Mouse (Mus musculus) cerebellum, postnatal 10 days (tissue): ENCODE results near the gene Gpr146.

Experiments used
- DNase-seq, 2 experiments: peaks; one replicate each; pipeline ENCODE4 v3.0.0; 2021; ENCODE audit warnings: mixed read lengths in 2 of 2

Gpr146 gene

GRCm38 (mm10) chr5:139403692-139404260, 26.3 kb downstream of the Gpr146 start:
- DNase-seq, result no peak

- DNase-seq, result no peak
These were observed 27.4 kb downstream of the Gpr146 start, which contains the start of gene C130050O18Rik for GRCm38 (mm10) chr5:139404801-139405401. C130050O18Rik (plus strand) TSS chr5:139405280.

GRCm38 (mm10) chr5:139405478-139405877, 28.0 kb downstream of the Gpr146 start:
- no peak for DNase-seq

- no peak for DNase-seq
These were observed 28.5 kb downstream of the Gpr146 start for GRCm38 (mm10) chr5:139405953-139406352.

GRCm38 (mm10) chr5:139407121-139407885, 29.8 kb downstream of the Gpr146 start:
- peak; percentile 73 to 83 for DNase-seq

GRCm38 (mm10) chr5:139408511-139408910, 31.0 kb downstream of the Gpr146 start:
- peak in 1 of 2 experiments; percentile 57 for DNase-seq

- no peak for DNase-seq
These were observed 31.9 kb downstream of the Gpr146 start for GRCm38 (mm10) chr5:139409412-139409811.

- DNase-seq, result no peak
These were observed 32.6 kb downstream of the Gpr146 start for GRCm38 (mm10) chr5:139410056-139410455.

- peak; percentile 82 to 85 for DNase-seq
These were observed 33.6 kb downstream of the Gpr146 start for GRCm38 (mm10) chr5:139411117-139411516.

GRCm38 (mm10) chr5:139411665-139412314, 34.3 kb downstream of the Gpr146 start:
- peak in 1 of 2 experiments; percentile 58 for DNase-seq

GRCm38 (mm10) chr5:139413545-139413944, 36.0 kb downstream of the Gpr146 start:
- DNase-seq, result no peak

- DNase-seq, result no peak
These were observed 37.5 kb downstream of the Gpr146 start for GRCm38 (mm10) chr5:139415001-139415400.

- peak; percentile 60 to 77 for DNase-seq
These were observed 39.4 kb downstream of the Gpr146 start for GRCm38 (mm10) chr5:139416942-139417341.

GRCm38 (mm10) chr5:139417480-139417879, 40.0 kb downstream of the Gpr146 start:
- no peak for DNase-seq

- no peak for DNase-seq
These were observed 40.6 kb downstream of the Gpr146 start for GRCm38 (mm10) chr5:139418110-139418509.

- DNase-seq, result peak; percentile 64 to 74
These were observed 41.1 kb downstream of the Gpr146 start for GRCm38 (mm10) chr5:139418633-139419032.

GRCm38 (mm10) chr5:139423026-139423865, 45.7 kb downstream of the Gpr146 start, which contains the start of gene Gper1:
Gper1 (plus strand) TSS chr5:139423151.
- peak; percentile 91 to 94 for DNase-seq

- DNase-seq, result no peak
These were observed 47.7 kb downstream of the Gpr146 start for GRCm38 (mm10) chr5:139425198-139425597.

GRCm38 (mm10) chr5:139427001-139427400, 49.5 kb downstream of the Gpr146 start:
- DNase-seq, result no peak

- DNase-seq, result peak; percentile 84 to 89
These were observed 50.5 kb downstream of the Gpr146 start for GRCm38 (mm10) chr5:139427989-139428388.

- DNase-seq, result peak; percentile 50 to 65
These were observed 52.4 kb downstream of the Gpr146 start for GRCm38 (mm10) chr5:139429818-139430341.

GRCm38 (mm10) chr5:139432333-139432732, 54.8 kb downstream of the Gpr146 start:
- no peak for DNase-seq
